Mouse (Mus musculus) cerebellum, adult 9-10 months (tissue): Measurements from ENCODE around the gene Sash3.
A peak's percentile ranks its signal among the peaks of the same experiment; 100 is the strongest.

Source experiments
- DNase-seq: peaks from one replicate; pipeline ENCODE4 v3.0.0; 2022

Sash3 gene

DNA sequence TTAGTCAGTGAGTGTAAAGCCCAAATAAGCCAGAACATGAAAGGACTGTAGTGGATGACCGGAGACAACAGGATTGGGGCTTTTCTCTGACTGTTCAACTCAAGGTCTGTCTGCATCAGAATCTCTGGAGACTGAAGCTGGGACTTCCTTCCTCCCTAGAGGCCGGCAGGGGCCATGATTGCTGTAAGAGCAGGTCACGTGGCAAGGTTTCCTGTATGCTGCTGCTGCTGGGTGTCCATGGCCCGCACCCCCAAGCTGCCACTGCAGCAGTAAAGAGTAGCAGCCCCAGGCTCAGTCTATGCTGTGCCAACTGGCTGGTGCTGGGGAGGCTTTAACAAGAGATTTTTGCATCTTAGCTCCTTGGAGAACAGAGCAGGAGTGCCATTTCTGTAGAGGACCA is at the start of gene Sash3:
Sash3 (plus strand) TSS at position 175 of the 400 bp plus-strand sequence.
- DNase-seq, result no peak

DNA sequence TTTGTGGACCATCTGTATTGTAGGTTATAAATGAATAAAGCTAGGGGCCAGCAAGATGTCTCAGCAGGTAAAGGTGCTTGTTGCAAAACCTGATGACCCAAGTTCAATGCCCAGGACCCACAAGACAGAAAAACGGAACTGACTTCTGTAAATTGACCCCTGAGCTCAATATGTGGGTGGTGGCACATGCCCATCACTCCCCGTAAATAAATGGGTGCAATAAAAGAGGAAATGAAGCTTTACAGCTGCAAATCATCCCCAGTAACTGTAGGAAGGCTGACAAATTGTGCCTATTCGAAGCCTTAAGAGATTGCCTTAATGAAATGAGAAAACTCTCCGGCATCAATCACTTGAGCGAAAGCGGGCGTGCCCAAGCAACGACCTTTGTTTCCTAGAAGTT is 49.7 kb upstream of the Sash3 start:
- DNase-seq, result no peak

DNA sequence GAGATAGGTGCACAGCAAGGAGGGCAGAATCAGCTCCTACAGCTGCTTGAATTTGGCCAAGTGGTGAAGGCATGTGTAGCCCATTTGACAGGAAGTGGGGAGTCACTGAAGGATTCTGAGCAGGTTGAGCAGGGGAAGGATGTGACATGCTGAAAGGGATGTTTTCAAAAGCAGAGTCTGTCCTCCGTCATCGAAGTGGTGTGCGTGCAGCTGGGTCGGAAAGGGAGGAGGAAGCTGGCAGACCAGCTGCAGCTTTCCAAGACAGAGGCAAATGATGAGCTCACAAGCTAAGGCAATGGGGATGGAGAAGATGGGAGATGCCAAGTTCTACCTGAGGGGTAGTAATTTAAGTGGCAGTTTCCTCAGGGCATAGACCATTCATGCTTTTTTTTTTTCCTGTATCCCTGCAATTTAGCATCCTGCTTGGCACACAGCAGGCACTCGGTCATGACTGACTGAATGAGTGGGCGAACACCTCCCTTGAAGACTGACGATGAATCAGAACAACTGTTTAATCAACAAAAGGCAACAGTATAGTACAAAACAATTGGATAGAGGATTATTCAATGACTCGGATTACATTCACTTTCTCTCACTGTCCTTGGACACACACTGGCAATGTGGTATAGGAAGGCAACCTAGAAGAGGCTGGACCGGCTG is 47.6 kb upstream of the Sash3 start:
- no peak for DNase-seq

DNA sequence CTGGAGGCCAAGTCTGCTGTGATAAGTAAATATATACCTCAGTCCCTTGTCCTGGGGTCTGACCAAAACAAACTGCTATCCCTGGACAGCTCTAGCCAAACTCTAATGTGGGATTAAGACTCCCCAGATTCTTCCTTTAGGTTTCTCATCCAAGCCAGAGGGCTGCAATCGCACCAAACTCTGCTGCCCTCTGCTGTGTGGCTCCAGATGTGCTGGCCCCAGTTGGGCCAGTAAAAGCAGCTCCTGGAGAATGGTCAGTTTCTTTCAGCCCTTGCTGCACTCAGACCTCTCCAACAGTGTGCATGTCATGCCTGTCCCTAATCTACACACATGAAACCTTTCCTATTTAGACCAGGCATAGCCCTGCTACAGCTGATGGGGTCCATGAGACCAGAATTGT is 46.4 kb upstream of the Sash3 start:
- no peak for DNase-seq

DNA sequence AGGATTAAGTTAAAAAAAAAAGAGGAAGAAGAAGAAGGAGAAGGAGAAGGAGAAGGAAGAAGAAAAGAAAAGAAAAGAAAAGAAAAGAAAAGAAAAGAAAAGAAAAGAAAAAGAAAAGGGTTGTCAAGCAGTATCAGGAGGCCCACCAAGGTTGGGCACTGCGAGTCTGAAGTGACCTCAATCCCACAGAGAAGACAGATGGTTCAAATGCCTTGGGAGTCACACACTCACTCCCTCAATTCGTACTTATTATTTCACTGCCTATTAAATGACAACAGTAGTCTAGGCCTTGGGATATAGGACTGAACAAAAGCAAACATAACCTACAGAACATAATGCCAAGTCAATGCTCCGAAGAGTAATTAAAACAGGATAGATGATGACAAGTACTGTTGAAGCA is 43.0 kb upstream of the Sash3 start:
- DNase-seq, result no peak

DNA sequence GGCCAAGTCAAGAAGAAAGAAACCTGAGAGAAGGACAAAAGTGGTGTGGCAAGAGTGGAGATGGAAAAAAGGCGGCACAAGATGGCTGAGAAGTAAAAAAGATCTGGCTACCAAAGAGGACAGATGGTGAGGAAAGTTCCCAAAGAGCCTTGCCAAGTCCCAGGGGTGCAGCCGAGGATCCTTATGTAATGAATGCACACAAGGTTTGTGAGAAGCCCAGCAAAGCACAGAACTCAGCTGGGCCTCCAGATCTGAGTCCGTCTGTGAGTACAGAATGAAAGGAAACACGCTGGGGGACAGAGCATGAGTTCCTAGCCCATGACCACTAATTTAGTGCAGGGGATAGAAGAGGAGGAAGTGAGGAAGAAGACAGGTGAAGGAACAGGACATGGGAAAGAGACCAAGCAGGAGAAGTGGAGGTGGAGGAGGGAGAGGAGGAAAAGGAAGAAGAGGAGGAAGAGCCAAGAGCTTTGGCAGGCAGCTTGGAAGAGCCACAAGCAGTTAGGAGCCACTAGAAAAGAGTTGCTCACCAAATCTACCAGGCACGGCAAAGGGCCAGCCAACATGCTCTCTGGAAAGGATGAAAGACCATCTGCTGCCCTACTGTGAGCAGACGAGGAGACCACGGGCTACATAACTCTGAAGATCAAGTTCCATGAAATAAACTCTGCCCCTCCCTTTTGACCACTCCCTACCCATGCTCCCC is 41.3 kb upstream of the Sash3 start:
- peak; percentile 84 for DNase-seq

DNA sequence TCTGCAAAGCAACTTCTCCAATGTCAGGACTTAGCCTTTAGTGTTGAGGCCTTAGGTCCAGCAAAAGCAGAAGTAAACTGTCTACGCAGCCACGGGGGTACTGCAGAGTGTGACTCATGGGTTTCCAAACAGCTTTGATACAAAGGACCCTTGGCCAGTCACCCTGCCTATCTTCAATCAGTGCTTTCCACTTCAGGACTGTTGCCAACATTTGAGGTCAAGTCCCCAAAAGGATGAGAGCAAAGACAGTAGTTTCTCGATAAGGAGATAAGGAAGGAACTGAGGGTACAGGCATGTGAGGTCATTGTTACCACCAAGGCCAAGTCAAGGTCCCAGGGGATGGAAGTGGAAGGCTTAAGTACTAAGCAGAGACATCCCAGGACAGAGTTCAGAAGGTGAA is 40.0 kb upstream of the Sash3 start:
- DNase-seq, result no peak

DNA sequence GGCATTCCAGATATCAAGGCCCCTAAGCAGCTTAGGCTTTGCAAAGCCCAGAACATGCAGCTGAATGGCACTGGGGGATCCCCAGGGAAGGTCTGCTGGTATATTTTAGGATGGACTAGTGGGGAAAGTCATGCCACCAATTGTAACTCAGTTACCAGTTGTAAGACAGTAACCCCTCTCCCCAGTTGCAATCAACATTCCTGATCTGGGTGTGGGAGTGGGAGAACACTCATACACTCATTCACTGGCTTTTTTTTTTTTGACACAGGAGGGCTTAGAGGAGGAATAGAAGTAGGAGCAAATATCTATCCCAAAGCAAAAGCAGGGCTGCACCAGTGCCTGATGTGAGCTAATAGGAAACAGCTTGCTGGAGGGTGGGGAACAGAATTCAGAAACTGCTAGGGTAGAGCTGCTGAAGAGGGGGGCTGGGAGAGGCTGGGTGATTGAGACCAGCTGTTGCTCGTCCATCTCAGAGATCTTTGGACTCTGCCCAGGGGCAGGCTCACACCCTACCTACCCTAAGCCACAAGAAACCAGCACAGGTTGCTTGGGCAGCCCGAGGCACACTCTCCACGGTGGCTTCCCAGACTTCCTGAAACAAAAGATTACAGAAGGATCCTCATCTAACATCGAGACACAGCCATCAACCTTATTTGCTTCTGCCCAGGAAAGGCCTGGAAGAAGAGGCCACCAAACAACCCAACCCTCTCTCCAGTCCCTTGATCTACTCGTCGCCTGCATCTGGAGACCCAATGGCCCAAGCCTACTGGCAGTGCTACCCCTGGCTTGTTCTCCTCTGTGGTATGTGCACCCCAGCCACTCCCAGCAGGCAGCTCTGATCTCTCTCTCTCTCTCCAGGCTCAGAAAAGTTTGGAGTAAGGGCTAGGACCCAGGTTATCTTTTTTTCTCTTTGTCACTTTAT is 37.6 kb upstream of the Sash3 start, which contains the start of gene Xpnpep2:
Xpnpep2 (plus strand) TSS at position 332 of the 922 bp plus-strand sequence.
- no peak for DNase-seq

DNA sequence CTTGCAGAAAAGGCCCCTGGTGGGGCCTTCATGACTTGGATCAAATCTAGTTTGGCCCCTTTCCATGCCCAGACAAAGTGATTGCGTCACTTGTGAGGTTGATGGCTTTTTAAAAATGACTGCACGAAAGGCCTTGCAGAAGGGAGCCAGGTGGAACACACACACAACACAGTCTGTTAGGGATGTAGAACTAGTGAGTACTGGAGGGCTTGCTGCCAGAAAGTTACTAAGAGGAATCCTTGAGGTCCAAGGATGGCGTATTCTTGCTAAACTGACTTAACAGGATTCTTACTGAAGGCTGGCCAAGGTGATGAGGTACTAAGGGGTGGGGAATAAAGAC is 37.0 kb upstream of the Sash3 start:
- no peak for DNase-seq

DNA sequence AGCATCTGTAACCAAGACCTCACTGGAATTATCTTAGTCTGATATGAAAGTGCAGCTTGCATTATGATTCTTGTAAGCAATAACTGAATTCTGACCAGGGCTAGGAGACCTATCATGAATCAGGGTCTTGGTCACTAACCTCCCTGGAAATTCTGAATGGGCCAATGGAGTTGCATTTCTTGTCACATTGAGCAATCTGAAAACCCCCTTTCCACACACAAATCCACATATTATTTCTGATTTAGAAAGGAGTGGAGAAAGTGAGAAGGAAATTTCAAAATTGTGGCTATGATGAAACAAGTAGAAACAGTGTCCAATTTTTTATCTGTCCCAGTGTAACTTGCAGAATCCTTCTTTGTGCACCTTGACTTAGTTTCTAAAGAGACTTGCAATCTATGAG is 26.9 kb upstream of the Sash3 start:
- no peak for DNase-seq

DNA sequence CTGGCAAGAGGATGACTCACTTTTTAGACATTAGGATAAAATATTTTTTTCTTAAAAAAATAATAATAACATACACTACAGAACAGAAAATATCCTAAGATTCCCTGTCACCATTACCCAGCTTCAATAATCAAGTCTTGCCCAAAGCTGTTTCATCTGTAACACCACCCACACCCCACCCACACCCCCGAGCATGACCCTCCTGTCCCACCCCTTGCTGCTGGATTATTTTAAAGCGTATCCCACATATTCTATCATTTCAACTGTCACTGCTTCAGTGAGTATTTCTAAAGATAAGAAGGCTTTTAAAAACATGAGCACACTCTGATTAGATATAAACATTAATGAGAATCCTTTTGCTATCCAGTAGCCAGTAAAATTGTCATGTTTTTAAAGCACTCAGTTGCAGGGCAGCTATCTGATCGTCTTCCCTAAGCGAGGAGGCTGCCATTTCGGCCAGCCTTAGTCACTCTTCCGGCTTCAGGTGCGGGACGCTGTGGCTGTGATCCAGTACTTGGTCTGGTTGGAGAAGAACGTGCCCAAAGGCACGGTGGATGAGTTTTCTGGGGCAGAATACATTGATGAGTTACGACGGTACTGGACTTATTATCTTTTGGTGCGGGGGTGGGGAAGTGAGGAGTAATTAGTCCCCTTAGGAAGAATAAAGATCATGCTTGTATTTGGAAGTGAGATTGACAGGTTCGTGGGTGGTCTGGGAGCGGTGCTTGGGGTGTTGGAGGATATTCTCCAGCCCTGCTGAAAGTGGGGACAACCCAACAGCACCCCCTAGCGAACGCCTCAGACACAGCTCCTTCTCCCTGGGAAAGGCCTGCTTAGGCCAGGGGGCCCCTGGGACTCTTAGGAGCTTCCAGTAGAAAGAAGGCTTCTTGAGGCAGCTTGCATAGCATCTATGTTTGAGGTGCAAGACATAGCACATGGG is 21.8 kb upstream of the Sash3 start:
- DNase-seq, result peak; percentile 82

DNA sequence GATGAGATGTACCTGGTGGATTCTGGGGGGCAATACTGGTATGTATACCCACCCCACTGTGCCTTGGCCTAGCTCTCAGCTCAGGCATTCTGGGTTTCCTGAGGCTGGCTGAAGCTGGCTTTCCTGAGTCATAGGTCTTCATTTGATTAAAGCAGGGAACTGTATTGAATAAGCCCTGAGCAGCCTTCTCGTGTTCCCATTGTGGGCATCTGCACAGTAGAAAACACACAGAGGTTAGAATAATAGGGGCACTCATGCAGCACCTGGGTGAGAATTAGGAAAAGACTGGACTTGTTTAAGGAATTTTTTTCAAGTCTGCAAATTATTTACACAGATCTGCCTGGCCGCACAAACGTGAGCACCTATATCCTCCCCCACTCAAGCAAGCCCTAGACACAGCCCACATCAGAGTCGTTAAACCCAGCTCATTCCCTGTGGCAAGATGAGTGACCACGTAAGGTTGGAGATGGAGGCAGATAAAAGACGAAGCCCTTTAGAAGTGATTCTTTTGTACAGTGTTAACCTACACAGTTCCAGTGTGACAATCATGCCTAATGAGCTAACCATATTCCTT is 19.2 kb upstream of the Sash3 start:
- no peak for DNase-seq

DNA sequence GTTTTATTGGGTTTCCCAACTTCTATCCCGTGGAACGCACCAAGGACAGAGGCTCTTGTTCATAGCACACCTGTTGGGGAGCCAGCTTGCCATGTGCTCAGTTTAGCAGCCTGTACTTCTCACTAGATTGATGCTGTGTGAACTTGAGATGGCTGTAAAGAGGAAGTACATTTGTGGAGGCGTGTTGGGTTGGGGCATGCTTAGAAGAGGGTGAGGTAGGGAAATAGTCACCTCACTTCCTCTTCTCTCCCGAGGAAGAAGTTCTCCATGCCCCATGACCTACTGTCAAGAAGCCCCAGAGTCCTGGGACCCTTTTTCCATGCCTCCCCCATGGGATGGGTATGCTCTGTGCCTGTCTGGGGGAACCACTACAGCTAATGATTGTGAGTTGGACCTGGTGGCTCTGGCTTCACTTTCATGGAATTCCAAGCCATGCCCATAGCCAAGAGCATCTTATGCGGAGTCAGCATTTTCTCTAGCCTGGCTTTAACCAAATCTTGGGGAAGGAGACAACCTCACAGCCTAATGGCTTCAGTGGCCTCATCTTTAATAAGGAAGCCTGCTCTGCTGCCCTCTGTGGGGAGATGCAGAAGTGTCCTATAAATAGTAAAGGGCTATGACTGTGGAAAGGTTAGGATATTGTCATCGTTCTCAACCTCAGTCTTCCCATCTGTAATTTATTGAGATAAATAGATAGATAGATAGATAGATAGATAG is 18.6 kb upstream of the Sash3 start:
- DNase-seq, result no peak

DNA sequence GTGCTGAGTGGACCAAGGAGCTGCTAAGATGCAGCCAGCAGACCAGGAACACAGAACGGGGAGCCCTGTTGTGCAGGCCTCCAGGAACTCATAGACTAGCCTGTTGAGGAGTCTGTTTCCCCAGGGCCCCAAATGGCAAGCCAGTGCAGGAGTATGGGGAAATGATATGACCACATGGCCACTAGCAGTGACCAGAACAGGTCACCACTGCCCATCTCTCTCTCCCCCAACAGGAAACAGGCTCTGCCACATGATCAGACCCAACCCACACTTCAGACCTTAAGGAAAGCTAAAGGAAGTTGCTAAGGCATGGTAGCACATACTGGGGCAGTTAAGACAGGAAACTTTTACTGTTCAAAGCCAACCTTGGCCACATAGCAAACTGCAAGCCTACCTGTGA is 17.1 kb upstream of the Sash3 start:
- DNase-seq, result no peak

DNA sequence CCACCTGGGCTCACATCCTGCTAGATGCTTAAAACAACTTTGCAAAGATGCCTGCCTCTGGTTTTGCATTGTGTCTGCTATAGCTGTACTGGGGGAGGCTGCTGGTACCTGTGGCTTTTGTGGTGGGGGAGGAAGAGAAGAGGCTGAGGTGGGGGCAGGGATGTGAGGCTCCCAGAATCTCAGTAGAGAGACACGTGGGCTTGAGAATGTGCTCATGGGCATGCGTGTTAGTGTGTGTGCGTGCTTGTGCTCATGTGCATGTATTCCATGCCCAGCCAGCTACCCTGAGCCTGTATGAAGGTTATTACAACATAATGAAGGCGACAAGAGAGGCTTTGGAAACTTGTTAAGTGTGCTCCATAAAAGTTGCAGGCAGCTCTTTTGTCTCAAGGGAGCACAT is 9.3 kb upstream of the Sash3 start:
- DNase-seq, result no peak

DNA sequence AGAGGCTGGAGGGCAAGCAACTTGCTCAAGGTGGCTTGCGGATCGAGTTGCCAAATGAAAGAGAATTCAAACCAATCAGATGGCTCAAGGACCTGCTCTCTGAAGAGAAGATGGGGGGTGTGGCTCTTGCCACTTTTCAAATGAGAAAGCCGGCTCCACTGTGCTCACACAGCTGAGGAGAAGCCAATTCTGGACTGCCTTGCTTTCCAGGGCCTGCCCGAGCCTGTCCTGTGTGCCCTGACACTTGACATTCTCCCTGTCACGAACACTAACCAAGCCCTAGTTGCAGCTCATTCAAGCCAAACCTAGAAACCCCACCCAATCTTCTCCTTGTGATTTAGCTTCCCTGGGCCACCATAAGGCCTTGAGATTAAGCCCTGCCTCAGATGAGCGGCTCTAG is 8.2 kb upstream of the Sash3 start:
- DNase-seq, result no peak

DNA sequence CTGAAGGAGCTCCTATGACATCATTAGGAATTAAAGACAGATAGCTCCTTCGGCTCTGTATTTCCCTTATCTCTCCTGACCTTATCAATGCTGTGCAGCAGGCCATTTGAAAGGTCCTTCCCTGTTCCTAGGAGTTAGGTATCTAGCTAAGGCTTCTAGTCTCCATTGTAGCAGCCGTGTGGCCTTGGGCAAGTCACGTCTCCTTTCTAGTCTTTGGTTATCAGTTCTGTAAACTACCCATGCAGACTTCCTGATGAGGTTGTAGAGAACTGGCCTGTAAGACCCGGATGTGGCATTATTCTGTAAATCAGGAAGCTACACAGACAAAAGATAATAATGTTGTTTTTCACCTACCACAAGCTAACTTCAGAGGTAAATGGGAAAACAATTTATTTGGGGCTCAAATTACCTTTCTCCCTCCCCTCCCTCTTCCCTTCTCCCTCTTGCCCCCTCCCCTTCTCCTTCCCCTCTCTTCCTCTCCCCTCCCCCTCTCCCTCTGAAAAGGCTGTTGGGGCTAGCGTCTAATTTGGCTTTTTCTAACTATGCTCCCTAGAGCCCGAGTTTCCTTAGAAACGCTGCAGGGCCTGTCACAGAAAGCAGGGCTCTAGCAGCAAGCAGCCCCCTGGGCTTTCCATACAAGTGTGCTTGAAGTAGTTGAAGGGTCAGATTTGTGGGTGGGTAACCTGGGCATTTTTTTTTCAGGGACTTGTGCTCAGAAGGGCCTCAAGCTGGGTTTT is 7.5 kb upstream of the Sash3 start:
- DNase-seq, result no peak

DNA sequence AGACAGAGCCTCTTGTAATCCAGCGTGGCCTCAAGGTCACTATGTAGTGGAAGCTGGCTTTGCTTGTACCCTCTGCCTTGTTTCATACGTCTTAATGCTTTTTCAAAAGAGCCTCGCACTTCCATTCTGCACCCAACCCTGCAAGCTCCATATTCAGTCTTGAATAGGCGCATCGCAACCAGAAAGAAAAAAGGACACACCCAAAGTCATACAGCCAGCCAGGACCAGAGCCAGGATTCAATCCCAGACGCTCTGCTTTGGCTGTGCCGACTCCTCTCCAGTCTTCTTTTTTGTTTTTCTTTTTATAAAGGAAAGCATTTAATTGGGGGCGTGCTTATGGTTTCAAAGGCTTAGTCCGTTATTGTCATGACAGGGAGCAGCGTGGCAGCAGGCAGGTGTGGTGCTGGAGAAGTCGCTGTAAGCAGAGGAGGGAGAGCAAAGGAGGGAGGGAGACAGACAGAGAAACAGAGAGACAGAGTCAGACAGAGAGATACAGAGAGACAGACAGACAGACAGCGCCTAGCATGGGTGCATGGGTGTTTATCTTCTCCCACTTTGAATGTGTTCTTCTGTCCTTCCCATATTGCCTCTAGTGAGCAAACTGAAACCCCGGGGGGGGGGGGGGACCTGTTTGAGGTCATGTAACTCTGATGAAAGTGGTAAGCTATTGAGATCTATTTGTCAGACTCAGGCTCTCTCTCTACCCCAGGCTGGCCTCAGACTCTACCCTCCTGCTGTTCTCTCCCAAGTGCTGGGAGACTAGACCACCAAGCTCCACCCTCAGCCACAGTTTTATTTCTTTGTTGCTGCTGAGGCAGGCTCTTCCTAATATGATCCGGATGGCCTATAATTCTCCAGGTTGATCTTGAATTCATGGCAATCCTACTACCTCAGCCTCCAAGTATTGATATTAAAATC is 6.6 kb upstream of the Sash3 start:
- DNase-seq, result no peak

DNA sequence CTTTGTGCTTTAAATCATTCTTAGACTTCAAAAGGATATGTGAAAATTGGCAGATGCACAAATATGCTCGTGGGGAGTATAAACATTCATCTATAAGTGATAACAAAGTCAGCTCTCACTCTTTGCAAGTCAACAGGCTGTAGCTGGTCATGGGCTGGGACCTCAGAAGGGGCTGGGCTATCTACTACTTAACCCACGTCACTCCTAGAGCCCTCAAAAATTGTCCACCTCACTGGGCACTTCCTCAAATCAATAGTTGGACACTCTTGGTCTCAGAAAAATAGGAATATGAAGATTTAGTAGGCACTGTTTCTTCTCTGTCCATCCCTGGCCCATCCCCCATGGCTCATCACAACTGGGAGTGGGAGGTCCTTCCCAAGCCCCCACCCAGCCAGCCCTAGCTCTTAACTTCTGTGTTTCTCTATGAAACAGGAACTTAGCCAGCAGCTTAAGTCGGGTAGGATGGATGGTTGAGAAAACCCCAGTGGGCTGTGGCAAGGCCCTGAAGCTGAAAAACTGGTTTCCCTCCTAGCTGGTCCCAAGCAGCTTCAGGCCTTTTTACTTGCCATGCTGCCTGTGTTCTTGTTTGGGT is 5.9 kb upstream of the Sash3 start:
- no peak for DNase-seq
